Comparison of ENCODE assay signal across 10 mouse cellular contexts in the genomic region with DNA sequence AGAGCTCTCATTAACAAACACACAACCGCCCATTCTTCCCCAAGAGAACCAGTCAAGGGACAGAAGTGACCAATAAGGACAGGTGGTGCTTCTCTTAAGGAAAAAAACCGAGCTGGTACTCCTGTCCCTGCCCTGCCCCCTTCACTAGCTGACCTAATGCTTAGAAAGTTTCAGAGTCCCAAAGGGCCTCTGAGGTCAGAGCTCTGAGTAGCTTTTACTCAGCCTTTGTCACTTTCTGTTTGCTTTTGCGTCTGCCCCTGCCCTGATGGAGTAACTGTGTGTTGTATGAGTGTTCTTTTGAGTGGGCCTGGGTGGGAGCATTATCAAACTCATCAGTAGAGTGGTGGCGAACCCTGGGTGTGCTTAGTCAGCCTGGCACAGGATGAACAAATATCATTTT. TPM values are rescaled to one million over a fixed set of nuclear protein-coding genes. Genes with fewer than 3 reads are reported as not detected.
DNase-seq lines count a peak whose midpoint lies in the region; ATAC-seq lines count a peak whose summit lies in the region.
"Had no signal": no experiment of that assay in that cellular context is flagged by ENCODE, and none has a peak within 500 bp of the region (broad histone marks: within the 10 kb centered on the region; RNA-seq: fewer than 3 reads in every experiment).

No protein-coding gene starts in this region.

- H3K4me2 ChIP-seq in heart, embryonic 16.5 days (ENCODE audit: low read depth, low read length) = no peak overlapping the region
- no peak overlapping the region for H3K4me2 ChIP-seq in stomach, embryonic 15.5 days

- intact Hi-C loops in left cerebral cortex, postnatal 25 days (cut with DNase I) = no loop called here

- no peaks in the 10 kb centered on the region for H3K27me3 ChIP-seq in heart, embryonic 16.5 days (ENCODE audit: control insufficient read depth, insufficient read depth, low read length)
- no peaks in the 10 kb centered on the region for H3K27me3 ChIP-seq in stomach, embryonic 15.5 days (replicated peaks)
- H3K27me3 ChIP-seq: lung, embryonic 15.5 days had no signal

- no peaks in the 10 kb centered on the region; the same call in 1 of the 2 replicates for H3K9me3 ChIP-seq in heart, embryonic 16.5 days (replicated peaks; ENCODE audit: control insufficient read depth, low read length)
- no peaks in the 10 kb centered on the region for H3K9me3 ChIP-seq in stomach, embryonic 15.5 days
- H3K9me3 ChIP-seq: lung, embryonic 15.5 days had no signal

- ATAC-seq in heart, embryonic 16.5 days (replicated peaks; ENCODE audit: extremely low read depth, insufficient read depth, low FRiP score) = no peak; the same call in 1 of the 2 replicates
- peak; percentile 48; the same call in 1 of the 2 replicates for ATAC-seq in stomach, embryonic 15.5 days (ENCODE audit: insufficient read depth, low FRiP score, low read depth)

- H3K4me3 ChIP-seq in heart, embryonic 16.5 days (ENCODE audit: low read length) = no peak overlapping the region
- no peak overlapping the region for H3K4me3 ChIP-seq in stomach, embryonic 15.5 days (replicated peaks)
- H3K4me3 ChIP-seq: lung, embryonic 15.5 days had no signal

- DNase-seq in adrenal gland, postnatal 10 days = peak; percentile 43
- no peak for DNase-seq in adrenal gland, postnatal 4 days (ENCODE audit: low spot score in 2 of 2)
- DNase-seq in lung, postnatal 10 days = peak; percentile 34
- DNase-seq in lung, postnatal 14 days = no peak
- DNase-seq in left cerebral cortex, adult 11 months (ENCODE audit: low spot score) = no peak
- DNase-seq in left cerebral cortex, postnatal 25 days (ENCODE audit: low spot score in 2 of 2) = no peak
- DNase-seq: gastrocnemius, postnatal 10 days had no signal

- H3K4me1 ChIP-seq in heart, embryonic 16.5 days (ENCODE audit: control insufficient read depth, insufficient read depth, low read length) = peaks cover 20% of the 10 kb centered on the region
- 0 out of 2 replicates have a peak, but pooled peaks cover 11% of the 10 kb centered on the region for H3K4me1 ChIP-seq in stomach, embryonic 15.5 days

- H3K36me3 ChIP-seq in heart, embryonic 16.5 days (ENCODE audit: control insufficient read depth, insufficient read depth) = no peaks in the 10 kb centered on the region
- no peaks in the 10 kb centered on the region for H3K36me3 ChIP-seq in stomach, embryonic 15.5 days
- H3K36me3 ChIP-seq: lung, embryonic 15.5 days had no signal

- 0 out of 2 replicates have a peak overlapping the region, but pooled peaks have one; percentile 4 for H3K27ac ChIP-seq in heart, embryonic 16.5 days (ENCODE audit: low read length)
- 0 out of 2 replicates have a peak overlapping the region, but pooled peaks have one; percentile 11 for H3K27ac ChIP-seq in stomach, embryonic 15.5 days
- H3K27ac ChIP-seq: lung, embryonic 15.5 days had no signal

- whole genome bisulfite sequencing in heart, embryonic 16.5 days = 41% methylated on average over 4 of the region's 4 CpGs
- 33% methylated on average over 4 of the region's 4 CpGs for WGBS in stomach, embryonic 15.5 days

- H3K9ac ChIP-seq in heart, embryonic 16.5 days (ENCODE audit: low read length) = no peak overlapping the region
- H3K9ac ChIP-seq in stomach, embryonic 15.5 days = no peak overlapping the region
- H3K9ac ChIP-seq: lung, embryonic 15.5 days had no signal

RNA-seq across cellular contexts. Expression of a gene that starts 9.0 kb away (rescaled TPM):
- total RNA-seq in adrenal gland, postnatal 10 days (2021) = 10 to 100 TPM; 10.8 to 12.6 TPM
- total RNA-seq in adrenal gland, postnatal 4 days (2021) = 10 to 100 TPM; 12.8 to 14.4 TPM
- polyA plus RNA-seq in heart, embryonic 16.5 days (2015; fragmentation: Nextera tagmentation; extraction: Ambion mirVana) = 3.6 and 3.9 TPM in 2 replicates
- polyA plus RNA-seq in stomach, embryonic 15.5 days (2015; fragmentation: Nextera tagmentation; extraction: Ambion mirVana) = 5.8 TPM in 2 replicates
- total RNA-seq in left cerebral cortex, postnatal 25 days (2021) = 10 to 100 TPM; 45.6 to 62.4 TPM

RNA-seq across cellular contexts. Expression of a gene that starts 38.2 kb away (rescaled TPM):
- 10 to 100 TPM; 13.4 to 18.6 TPM for total RNA-seq in adrenal gland, postnatal 10 days (2021)
- 10 to 100 TPM; 27.8 to 33.1 TPM for total RNA-seq in adrenal gland, postnatal 4 days (2021)
- polyA plus RNA-seq in heart, embryonic 16.5 days (2015; fragmentation: Nextera tagmentation; extraction: Ambion mirVana) = 7.7 and 10.4 TPM in 2 replicates
- 6.4 and 7.8 TPM in 2 replicates for polyA plus RNA-seq in stomach, embryonic 15.5 days (2015; fragmentation: Nextera tagmentation; extraction: Ambion mirVana)
- total RNA-seq in left cerebral cortex, postnatal 25 days (2021) = 1 to 10 TPM; 2.2 to 2.5 TPM

RNA-seq across cellular contexts. Expression of a gene that starts 50.1 kb away (rescaled TPM):
- 10 to 100 TPM; 47.9 to 65.0 TPM for total RNA-seq in adrenal gland, postnatal 10 days (2021)
- total RNA-seq in adrenal gland, postnatal 4 days (2021) = 10 to 100 TPM; 72.5 to 76.7 TPM
- polyA plus RNA-seq in heart, embryonic 16.5 days (2015; fragmentation: Nextera tagmentation; extraction: Ambion mirVana) = 53.4 and 54.0 TPM in 2 replicates
- 58.9 and 63.8 TPM in 2 replicates for polyA plus RNA-seq in stomach, embryonic 15.5 days (2015; fragmentation: Nextera tagmentation; extraction: Ambion mirVana)
- total RNA-seq in left cerebral cortex, postnatal 25 days (2021) = 100 to 1,000 TPM; 110 to 115 TPM

Comparison
In these comparisons a context has a peak if more than half of its experiments do, and no peak if none do; other contexts are left out.
1. DNase-seq: peak in adrenal gland, postnatal 10 days (single experiment) and lung, postnatal 10 days (single experiment); none in adrenal gland, postnatal 4 days (0 of 2), lung, postnatal 14 days (single experiment), left cerebral cortex, adult 11 months (single experiment) and left cerebral cortex, postnatal 25 days (0 of 2).
2. RNA of a gene that starts 38.2 kb away (total RNA-seq): 27.8 to 33.1 TPM in adrenal gland, postnatal 4 days and 13.4 to 18.6 TPM in adrenal gland, postnatal 10 days; 2.2 to 2.5 TPM in left cerebral cortex, postnatal 25 days; every median in the first group is over 4 times any median in the second.